Mouse (Mus musculus) gastrocnemius, postnatal 10 days (tissue): Measurements from ENCODE around the gene Mup8. TPM values are rescaled to one million over a fixed set of nuclear protein-coding genes. Genes with fewer than 3 reads are reported as not detected.
"Not testable (repeated sequence)": the region's sequence is repeated elsewhere in the genome, so short reads cannot be mapped to it uniquely, and the experiment has no call there.

Source experiments
- DNase-seq: peaks from one replicate; pipeline ENCODE4 v3.0.0; 2021; ENCODE audit warnings: mixed read lengths
- long read RNA-seq, 2 experiments: library from polyadenylated mRNA; stranded (forward); transcript quantifications; one replicate each; pipeline ENCODE4 v2.0.0; 2021
- total RNA-seq, 2 experiments: library from RNA; stranded (reverse); gene quantifications; 2 replicates each; pipeline ENCODE4 v1.2.3; 2021

The Mup8 gene
- total RNA-seq = not detected
- long read RNA-seq, experiment 1 = 0 reads
- long read RNA-seq, experiment 2 = 0 reads

DNA sequence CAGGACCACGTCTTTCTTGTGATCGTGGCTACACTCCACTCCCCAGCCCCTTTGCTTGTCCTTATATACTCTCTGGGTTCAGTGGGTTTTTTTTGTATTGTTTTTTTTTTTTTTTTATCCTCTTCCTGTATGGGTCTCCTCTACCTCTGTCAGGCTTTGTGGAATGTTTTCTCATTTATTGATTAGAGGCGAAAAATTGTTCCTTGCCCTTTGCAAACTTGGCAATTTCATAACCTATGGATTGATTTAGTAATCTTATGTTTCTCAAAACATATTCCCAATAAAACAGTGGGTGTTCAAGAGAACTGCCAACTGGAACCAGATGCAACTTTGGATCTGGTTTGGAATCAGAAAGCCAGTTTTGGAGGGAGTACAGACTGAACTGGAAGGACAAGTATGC is at the start of gene Mup8:
Mup8 (minus strand) TSS at position 101 of the 400 bp plus-strand sequence.
- not testable (repeated sequence) for DNase-seq

DNA sequence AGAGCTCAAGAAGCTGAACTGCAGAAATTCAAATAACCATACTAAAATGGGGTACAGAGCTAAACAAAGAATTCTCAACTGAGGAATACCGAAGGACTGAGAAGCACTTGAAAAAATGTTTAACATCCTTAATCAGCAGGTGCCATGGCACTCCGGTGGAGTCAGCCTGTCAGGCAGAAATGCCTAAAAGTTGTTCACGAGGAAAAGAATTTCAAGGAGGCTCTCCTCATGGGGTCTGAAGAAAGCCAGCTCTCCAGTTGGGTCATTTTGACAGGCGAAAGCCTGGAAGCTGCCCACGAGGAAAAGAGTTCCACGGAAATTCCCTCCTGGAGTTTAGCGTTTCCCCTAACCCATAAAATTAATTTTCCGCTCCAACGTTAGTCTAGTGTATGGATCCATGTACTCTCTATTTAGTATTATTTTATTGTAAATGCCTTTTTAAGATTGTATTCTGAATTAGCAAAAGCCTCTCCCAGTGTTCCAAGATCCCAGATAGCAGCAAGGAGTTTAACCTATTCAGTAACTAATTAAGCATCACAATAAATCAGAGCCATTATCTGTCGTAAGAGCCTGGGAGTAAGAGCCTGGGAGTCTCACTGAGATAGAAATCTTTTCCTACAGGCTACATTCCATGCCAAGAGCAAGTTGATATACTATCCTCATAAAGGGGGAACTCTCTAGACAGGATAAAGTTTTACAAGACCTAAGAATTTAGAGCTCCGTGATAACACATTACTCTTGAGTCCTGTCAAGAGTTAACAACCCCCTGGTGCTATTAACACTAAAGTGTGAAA is 43.8 kb upstream of the Mup8 start:
- DNase-seq = not testable (repeated sequence)

GRCm38 (mm10) chr4:60262706-60263105 is 40.3 kb upstream of the Mup8 start:
- not testable (repeated sequence) for DNase-seq

Other genes starting within 250 kb of the Mup8 start
- not detected for gene Mup7, start 152.1 kb downstream of the Mup8 start, total RNA-seq
- not detected for gene Mup2, start 68.3 kb downstream of the Mup8 start, total RNA-seq
- gene Mup9, start 199.4 kb upstream of the Mup8 start, total RNA-seq = not detected